Mouse (Mus musculus) urinary bladder, postnatal 4 days (tissue): ENCODE data around the gene Ptges2.
"Not testable (repeated sequence)": the region's sequence is repeated elsewhere in the genome, so short reads cannot be mapped to it uniquely, and the experiment has no call there.

Source experiments
- DNase-seq, 2 experiments: peaks; one replicate each; pipeline ENCODE4 v3.0.0; 2021 to 2022; ENCODE audit warnings: low spot score in 2 of 2

Ptges2 gene

DNA sequence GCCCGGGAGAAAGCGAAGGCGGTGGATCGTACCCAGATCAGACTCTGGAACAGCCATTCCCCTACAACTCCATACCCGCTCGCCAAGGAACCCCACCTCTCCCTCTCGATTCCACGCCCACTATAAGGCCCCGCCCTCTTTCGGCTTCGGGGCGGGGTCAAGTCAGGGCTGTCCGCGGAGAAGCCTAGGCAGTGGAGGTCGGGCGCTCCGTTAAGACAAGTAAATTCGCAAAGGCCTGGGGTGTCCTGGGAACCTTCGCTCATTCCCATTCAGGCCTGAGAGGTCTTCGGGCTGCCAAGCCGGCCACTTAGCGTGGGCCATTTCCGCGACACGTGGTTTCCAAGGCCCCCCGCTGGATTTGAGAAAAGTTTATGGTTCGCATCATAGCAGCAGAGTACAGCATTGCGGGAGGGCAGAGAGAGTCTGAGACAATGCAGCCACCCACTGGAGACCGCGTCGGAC is at the start of gene Ptges2:
TSS of gene Ptges2 (plus strand) at position 413 of the 462 bp plus-strand sequence.
- DNase-seq = peak; percentile 84 to 89

DNA sequence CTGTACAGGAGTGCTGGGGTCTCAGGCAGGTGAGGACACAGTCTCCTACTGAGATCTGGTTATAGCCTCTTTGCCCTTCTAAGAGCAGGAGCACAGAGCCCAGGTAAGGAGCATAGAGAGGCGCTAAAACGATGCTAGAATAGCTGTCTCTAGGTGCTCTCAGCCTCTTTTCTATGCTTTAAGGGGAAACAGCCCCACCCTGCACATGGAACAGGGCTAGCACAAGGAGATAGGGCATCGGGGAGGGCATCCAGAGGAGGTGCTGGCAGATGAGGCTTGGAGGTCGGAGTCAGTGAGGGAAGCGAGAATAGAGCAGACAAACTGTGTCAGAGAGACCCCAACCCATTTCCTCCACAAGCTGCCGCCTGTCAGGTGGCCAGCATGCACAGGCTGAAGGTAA is 48.7 kb upstream of the Ptges2 start:
- DNase-seq = no peak

DNA sequence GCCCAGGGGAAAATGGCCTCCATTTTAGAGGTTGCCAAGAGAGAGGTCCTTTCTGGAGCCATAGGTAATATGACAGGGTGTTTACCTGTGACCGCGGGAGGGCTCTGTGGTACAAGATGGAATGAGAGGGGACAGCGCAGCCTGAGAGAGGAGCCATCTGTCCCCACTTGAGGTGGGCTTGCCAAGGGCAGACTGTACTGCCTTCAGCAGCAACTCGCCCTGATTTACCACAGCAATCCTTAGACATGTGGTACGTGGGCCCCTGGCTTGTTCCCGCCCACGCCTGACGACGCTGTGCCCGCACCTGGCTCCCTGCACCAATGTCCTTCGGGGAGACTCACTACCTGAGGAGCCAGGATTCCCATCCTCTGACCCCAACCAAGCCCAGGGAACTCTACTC is 47.4 kb upstream of the Ptges2 start:
- DNase-seq = no peak

DNA sequence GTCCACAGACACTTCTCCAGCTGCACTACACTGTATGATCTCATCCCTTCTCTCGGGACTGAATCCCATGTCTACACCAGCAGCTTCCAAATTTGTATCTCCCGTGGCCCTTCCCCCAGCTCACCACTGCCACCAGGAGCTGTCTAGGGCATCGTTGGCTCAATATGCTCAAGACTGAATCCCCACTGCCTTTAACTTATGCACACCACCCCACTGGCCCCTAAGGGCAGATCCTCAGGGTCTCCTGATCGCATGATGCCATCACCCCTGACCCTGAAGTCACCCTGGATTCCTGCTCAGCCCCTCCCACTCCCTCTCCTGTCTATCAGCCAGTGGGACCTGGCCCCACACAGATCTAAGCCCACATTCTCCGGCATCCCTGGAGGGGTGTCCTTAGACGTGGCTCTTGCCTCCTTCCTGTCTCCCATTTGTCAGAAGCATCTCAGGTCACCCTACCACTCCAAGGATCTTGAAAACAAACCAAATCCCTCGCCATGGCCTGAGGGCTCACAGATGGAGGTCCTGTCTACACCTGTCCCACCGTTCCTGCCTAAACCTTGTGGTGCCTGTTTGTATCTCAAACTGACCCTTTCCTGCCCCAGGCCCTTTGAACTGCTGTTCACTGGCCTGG is 46.0 kb upstream of the Ptges2 start:
- no peak for DNase-seq

DNA sequence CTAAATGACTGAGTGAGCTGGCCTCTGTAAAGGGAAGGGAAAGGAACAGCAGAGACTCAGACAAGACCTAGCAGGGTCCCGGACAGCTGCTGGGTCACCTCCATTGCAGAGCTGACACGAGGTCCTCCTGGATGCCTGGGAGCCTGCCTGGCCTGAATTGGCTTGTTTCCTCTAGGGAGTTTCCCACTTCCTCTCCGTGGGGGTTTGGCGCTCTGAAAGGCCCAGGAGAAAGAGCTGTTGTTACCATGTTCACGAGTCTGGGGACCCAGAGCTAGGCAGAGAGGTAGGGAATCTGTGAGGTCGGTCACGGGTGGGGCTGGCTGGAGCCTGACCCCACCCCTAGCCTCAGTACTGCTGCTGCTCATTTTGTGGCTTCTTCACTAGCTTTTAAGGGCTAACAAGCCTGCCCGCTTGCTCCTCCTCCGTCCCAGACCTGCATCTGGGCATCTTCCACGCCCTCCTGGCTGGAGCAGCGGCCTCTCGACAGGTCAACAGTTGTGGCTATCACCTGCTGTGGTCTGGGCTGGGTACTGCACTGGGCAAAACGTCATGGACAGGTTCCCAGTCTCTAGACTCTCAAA is 45.1 kb upstream of the Ptges2 start:
- DNase-seq = no peak

DNA sequence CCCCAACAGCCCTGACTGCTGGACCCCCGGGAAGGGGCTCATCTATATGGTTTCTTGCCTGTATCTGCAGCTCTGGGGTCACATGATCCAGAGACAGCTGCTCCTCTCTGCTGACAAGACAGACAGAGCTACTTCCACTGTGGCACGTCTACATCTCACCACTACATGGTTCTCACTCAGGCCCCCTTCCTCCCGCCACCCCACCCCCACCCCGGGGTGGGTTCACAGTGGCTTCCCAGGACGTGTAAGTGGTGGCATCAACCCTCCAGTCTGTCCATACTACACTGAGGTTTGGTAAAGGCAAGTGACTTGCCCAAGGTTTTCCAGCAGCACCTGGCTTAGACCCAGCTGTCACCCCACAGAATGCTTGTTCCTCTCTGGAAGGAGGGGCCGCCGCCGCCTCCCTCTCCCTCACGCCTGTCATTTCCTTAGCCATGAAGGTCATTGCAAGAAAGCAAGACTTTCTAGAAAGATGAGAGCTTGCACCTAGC is 44.2 kb upstream of the Ptges2 start:
- DNase-seq = no peak

DNA sequence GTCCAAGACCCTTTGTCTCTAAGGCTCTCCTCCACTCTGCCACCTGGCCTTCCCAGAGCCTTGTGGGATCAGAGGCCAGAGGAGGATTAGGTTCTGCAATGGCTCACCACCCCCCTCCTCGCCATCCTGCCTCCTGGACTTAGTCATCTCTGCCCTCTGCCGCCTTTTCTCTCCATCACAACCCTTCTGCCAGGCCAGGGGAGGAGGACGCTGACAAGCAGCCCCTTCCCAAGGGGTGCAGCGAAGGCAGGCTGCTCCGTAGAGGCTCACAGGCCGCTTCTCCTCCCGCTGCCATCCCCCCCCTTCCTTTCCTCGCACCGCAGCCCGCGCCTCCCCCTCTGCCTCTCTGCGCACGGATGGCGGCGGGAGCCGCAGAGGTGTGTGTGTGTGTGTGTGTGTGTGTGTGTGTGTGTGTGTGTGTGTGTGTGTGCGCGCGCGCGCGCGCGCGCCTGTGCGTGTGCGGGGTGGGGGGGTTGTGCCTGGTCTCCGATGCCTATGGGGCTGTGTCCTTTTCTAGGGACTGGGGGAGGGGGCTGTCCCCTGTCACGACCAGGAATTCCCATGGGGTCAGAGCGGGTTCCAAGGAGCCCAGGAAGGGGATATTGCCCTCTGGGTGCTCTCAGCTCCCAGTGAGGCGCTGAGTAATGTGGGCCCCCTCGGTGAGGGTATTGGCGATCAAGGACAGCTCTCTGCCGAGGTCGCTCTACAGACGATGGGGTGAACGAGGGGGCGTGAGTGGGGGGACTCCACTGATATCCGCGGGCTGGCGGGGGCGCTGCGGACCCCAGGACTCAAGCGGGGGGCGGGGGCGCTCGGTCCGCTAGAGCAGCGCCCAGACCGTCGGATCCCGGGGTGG is 43.3 kb upstream of the Ptges2 start, which contains the start of gene Ciz1:
TSS of gene Ciz1 (plus strand) at position 177 of the 856 bp plus-strand sequence.
- no peak for DNase-seq

DNA sequence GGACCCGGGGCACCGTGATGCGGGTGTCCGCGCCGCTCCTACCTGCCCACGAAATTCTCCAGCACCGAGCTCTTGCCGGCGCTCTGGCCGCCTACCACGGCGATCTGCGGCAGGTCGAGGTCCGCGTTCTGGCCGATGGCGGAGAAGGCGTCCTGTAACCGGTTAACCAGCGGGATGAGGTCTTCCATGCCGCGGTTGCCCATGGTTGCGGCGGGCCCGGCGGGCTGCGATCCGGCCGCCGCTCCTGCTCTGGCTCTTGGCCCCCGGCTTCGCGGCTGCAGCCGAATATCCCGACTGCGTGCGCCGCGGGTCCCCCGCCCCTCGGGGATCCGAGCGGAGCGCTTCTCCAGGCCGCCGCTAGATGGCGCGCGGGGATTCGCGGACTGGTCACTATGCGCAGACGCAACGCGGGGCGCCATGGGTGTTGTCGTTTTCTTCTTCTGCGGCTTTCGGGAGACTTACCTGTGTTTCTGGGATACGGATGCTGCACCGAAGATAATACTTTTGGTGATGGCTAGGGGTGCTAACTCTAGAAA is 42.6 kb upstream of the Ptges2 start, which contains the start of gene Dnm1:
TSS of gene Dnm1 (minus strand) at position 332 of the 536 bp plus-strand sequence.
- DNase-seq = peak; percentile 88 to 94

DNA sequence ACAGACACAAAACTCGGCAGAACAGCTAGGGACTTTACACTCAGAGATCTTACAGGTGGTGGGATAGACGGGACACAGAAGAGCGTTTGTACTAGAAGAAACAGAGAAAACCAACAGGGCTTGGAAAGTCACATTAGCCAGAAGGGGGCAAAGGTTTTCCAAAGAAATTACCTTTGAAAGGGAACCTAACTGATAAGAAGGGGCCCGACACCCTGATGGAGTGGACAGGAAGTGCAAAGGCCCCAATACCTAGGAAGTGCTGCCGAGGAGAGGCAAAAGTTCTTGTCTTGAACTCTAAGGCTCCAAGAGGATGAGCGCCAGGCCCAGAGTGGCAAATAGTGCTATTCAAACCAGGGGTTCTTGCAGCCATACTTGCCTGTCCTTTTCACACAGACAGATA is 41.9 kb upstream of the Ptges2 start:
- DNase-seq = no peak

DNA sequence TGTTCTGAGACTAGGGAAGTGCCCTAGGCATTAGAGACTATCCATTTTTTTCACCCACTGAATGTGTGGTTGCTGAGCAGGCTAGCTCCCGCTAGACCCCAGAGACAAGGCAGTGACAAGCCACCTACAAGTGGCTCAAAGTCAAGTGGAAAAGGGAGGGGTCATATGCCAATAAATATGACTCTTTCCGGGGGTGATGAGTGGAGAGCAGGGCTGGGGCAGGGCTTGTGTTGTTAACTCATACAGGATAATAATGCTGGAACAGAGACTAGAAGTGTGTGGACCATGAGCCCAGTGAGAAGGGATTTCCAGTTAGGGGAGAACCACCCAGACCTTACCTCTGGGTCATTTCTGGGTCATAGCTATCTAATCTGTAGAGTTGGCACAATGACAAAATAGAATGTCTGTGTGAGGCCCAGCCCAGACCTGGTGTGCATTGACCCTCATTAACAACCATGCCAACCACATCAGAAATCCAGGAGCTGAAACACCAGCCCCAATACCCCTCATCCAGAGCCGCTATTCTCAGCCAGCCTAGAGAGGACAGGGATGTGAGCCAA is 41.3 kb upstream of the Ptges2 start:
- DNase-seq = no peak

DNA sequence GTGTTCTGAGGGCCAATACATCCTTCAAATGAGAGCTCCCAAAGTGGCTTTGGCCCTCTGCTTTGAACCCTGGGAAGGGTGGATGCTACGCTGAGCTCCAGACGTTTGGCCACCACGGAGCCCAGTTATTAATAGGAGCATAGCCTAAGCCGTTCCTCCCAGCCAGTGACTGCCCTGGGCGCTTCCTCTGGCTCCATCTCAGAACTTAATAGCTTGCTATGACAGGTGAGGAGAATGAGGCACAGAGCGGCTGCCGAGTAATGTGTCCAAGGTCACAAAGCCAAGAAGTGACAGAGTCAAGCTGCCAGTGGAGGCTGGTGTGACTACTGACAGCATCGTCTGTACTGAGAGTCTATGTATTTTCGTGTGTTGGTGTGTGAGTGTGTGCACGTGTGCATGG is 39.5 kb upstream of the Ptges2 start:
- no peak for DNase-seq

DNA sequence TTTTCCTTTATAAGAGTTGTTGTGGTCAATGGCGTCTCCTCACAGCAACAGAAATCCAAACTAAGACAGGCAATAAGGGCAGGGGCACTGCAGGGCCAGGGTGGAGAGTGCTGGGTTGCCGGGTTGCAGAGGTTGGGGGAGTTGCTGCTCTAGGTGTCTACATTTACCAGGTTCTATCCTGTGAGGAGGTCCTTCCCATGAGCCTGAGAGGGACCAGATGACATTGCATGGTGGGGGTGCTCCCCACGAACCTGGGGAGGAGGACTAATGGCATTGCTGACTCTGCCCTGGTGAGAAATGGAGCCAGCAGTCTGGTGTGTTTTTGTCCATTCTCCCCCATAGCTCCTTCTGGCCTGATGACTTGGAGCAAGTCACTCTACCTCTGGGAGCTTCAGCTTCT is 38.0 kb upstream of the Ptges2 start:
- no peak for DNase-seq

DNA sequence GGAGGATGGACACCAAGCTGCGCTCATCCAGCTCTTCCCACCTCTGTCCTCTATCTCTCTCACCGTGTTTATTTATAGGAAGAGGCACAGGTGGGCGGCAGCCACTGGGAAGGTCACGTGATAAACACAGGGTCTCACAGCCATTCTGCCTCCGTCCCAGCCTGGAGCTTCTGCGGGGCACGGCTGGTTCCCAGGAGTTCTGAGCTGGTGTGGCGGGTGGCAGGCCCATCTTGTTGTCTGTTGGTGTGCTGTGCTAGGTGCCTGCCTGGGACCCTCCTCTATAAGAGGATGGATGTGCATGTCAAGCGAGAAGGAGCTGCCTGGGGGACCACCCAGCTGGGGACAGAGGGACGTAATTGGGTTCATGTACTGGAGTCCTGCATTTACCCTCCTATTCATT is 37.3 kb upstream of the Ptges2 start:
- no peak for DNase-seq

DNA sequence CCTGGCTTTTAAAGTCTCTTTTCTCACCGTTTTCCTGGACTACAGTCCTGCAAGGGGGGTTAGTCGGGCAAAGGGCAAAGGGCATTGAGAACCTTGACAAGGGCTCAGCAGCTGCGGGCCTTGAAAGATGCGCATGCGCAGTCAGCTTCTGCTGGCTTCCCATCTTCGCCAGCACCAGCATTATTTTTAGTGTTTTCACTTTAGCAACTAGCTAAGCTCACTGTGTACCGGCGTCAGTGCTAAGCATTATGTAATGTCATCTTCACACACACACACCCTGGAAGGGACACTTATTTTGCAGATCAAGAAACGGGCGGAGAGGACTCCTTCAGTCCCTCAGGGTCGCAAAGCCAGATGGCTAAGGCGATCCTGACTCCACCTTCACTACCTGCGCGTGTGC is 35.0 kb upstream of the Ptges2 start:
- DNase-seq = peak in 1 of 2 experiments; percentile 54

DNA sequence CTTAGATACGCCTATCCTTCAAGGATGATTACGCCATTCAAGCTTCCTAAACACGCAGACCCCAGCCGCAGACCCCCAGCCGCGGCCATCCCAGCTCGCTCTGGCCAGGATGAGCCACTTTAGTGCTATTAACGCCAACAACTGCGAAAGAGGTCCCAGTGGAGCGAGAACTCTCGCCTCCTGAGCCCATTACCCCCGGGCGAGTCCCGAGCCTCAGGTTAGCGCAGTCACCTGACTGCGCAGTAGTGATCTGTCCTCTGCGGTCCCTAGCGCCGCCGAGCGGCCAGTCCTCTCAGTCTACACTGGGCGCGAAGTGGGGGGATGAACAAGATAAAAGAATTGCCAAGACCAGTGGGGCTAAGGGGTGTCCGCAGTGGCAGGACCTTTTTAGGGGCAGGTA is 34.3 kb upstream of the Ptges2 start:
- DNase-seq = peak; percentile 53 to 75

DNA sequence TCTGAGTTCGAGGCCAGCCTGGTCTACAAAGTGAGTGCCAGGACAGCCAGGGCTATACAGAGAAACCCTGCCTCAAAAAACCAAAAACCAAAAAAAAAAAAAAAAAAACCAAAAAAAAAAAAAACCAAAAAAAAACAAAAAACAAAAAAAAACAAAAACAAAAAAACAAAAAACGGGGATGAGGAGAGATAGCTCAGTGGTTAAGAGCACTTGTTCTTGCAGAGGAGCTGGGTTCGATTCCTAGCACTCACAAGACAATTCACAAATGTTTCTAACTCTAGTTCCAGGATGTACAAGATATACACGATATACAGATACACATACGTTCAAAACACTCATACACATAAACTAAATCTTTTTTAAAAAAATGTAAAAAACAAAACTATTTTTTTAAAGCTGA is 33.4 kb upstream of the Ptges2 start:
- not testable (repeated sequence) for DNase-seq

DNA sequence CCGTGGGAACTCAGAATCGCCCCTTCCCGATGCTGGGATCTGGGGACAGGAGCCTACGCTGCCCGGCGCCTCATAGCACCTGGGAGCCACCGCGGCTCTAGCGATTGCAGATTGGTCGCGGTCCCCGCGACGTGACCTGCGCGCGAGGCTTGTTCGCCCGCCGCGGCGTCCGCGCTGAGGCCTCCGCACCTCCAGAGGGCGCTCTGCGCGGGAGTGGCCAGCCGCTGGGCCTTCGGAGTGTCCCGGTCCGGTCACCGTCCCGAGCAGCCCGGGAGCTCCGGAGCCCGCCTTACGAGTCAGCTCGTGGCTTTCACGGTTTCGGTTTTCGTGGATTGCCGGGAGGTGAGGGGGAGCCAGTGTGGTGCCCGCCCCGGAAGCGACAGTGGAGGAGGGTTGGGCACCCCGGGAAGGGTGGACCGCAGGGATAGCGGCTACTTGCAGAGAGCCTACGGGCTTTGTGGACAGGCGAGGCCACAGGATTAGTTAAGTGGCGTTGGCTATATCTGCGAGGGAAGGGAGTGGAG is 32.8 kb upstream of the Ptges2 start:
- DNase-seq = peak; percentile 87 to 89

DNA sequence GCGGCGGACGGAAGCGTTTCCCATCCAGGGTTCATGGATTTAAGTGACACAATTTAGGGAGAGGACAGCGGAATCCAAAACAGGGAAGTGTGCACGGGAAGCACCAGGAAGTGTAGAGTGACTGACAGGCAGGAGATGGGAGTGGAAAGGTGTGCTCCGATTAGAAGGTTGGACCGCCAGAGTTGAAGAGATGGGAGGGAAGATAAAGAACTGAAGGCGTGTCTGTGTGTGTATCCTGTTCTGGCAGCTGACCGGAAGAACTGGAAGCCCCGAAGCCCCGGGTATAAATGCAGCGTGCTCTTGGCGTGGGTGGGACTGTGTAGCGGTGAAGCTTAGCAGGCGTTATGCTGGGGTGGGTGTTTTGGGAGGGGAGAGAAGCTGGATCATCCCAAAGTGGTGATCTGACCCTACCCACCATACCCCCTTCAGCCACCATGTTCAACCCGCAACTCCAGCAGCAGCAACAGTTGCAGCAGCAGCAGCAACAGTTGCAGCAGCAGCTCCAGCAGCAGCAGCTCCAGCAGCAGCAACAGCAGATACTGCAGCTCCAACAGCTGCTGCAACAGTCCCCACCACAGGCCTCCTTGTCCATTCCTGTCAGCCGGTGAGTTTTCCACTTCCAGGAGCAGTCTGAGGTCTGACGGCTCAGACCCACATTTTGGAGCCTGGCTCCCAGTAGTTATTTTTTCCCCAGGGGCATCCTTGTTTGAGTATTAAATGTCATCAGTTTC is 32.2 kb upstream of the Ptges2 start:
- DNase-seq = no peak

DNA sequence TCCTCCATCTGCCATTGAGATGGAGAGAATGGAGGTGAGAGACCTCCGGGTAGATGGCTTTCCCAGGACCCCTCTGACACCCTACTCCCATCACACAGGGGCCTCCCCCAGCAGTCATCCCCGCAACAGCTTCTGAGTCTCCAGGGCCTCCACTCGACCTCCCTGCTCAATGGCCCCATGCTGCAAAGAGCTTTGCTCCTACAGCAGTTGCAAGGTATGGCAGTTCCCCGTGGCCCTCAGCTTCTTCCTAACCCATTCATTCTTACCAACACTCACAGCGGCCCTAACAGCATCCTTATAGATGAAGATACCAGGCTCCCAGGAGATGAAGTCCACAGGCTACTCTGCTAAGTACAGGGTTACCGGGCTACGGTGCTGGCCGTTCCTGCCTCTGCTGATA is 31.6 kb upstream of the Ptges2 start:
- DNase-seq = no peak

DNA sequence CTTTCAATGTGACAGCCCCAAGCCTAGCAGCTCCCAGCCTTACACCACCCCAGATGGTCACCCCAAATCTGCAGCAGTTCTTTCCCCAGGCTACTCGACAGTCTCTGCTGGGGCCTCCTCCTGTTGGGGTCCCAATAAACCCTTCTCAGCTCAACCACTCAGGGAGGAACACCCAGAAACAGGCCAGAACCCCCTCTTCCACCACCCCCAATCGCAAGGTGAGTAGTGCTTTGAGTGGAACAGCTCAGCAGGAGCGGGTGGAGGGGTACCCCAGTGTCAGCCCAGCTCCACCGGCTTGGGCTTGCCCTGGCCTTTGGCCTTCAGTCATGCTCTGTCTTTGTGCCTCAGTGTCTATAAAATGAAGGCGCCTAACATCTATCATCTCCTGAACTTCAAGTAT is 28.4 kb upstream of the Ptges2 start:
- no peak for DNase-seq

DNA sequence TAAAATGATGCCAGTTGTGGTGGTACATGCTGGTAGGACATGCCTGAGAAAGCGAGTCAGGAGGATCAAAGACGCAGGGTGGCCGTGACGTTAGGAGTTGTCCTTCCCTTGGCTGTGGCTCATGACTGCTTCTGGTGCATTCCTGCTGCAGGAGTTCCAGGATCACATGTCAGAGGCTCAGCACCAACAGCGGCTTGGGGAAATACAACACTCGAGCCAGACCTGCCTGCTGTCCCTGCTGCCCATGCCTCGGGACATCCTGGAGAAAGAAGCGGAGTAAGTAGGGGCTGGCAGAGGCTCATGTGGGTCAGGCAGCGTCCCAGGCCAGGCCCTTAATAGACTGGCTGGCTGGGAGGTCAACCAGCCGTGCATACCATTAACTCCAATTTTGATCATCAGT is 21.5 kb upstream of the Ptges2 start:
- DNase-seq = no peak
